Mouse (Mus musculus) forebrain, embryonic 12.5 days (tissue): ENCODE measurements around the gene Mxd3. TPM values are rescaled to one million over a fixed set of nuclear protein-coding genes. Genes with fewer than 3 reads are reported as not detected.

ENCODE experiments used
- ATAC-seq: fragments of 200-750 bp; cut with Nextera tagmentation; 2 replicates; pipeline ENCODE4 v1.8.0; 2017; ENCODE audit warnings: moderate TSS enrichment; ENCODE audit not compliant: low FRiP score
- H3K27ac ChIP-seq: fragments of 300-500 bp; sonication (generic); 2 replicates; pipeline ENCODE4 v1.5.1; 2016; ENCODE audit warnings: mild to moderate bottlenecking
- H3K27me3 ChIP-seq: fragments of 300-500 bp; sonication (generic); 2 replicates; pipeline ENCODE4 v1.6.1; 2016; ENCODE audit warnings: mild to moderate bottlenecking
- H3K36me3 ChIP-seq: fragments of 300-500 bp; sonication (generic); replicated peaks from 2 replicates; pipeline ENCODE4 v1.6.1; 2016; ENCODE audit warnings: mild to moderate bottlenecking
- H3K4me1 ChIP-seq: fragments of 300-500 bp; sonication (generic); 2 replicates; pipeline ENCODE4 v1.6.1; 2016
- H3K4me2 ChIP-seq: fragments of 300-500 bp; sonication (generic); 2 replicates; pipeline ENCODE4 v1.6.1; 2016; ENCODE audit warnings: mild to moderate bottlenecking, moderate library complexity
- H3K4me3 ChIP-seq: fragments of 300-500 bp; sonication (generic); replicated peaks from 2 replicates; pipeline ENCODE4 v1.5.1; 2016; ENCODE audit warnings: mild to moderate bottlenecking
- H3K9ac ChIP-seq: fragments of 300-500 bp; sonication (generic); 2 replicates; pipeline ENCODE4 v1.6.1; 2016; ENCODE audit warnings: mild to moderate bottlenecking
- H3K9me3 ChIP-seq: fragments of 300-500 bp; sonication (generic); 2 replicates; pipeline ENCODE4 v1.6.1; 2016
- WGBS: fragments of 180-500 bp; shearing (Covaris S2); methylation state at CpG from one replicate; pipeline ENCODE4 v1.1.7; 2016; 5-methylcytosine and 5-hydroxymethylcytosine counted together
- polyA plus RNA-seq: library from polyadenylated mRNA; unstranded; fragments of >200 nt; fragmentation: Nextera tagmentation; extraction: Ambion mirVana; gene quantifications from 2 replicates; pipeline ENCODE4 v1.2.1, GENCODE M21; 2016

The Mxd3 gene
- polyA plus RNA-seq, 1 experiment from 2014 or later: 35.5 TPM

GRCm38 (mm10) chr13:55328171-55328570, 1.5 kb downstream of the Mxd3 start:
- H3K27ac ChIP-seq: 0 out of 2 replicates have a peak overlapping the region, but pooled peaks have one; percentile 56

GRCm38 (mm10) chr13:55327633-55328032, 2.0 kb downstream of the Mxd3 start:
- Histone ChIP-seq H3K4me2 (peak overlapping the region; percentile 82), H3K4me3 (peak overlapping the region; percentile 74), H3K36me3 (peaks cover 37% of the 10 kb centered on the region), H3K27me3 (no peaks in the 10 kb centered on the region), H3K9ac (no peak overlapping the region), H3K9me3 (no peaks in the 10 kb centered on the region), H3K4me1 (peaks cover 52% of the 10 kb centered on the region), H3K27ac (peak overlapping the region; percentile 56; the same call in 1 of the 2 replicates)
- 36% methylated on average over 8 of the region's 8 CpGs for WGBS
- peak; percentile 20; the same call in 1 of the 2 replicates for ATAC-seq

More at GRCm38 (mm10) chr13:55328171-55328570, 1.5 kb downstream of the Mxd3 start:
- Histone ChIP-seq H3K9me3 (no peaks in the 10 kb centered on the region), H3K4me3 (peak overlapping the region; percentile 74), H3K36me3 (peaks cover 37% of the 10 kb centered on the region), H3K9ac (peak overlapping the region; percentile 66), H3K27me3 (no peaks in the 10 kb centered on the region), H3K4me2 (peak overlapping the region; percentile 82), H3K4me1 (peaks cover 47% of the 10 kb centered on the region)
- ATAC-seq: no peak
- 87% methylated on average over 6 of the region's 6 CpGs for WGBS

- peaks cover 55% of the 10 kb centered on the region for H3K4me1 ChIP-seq
- H3K4me3 ChIP-seq: no peak overlapping the region
- peak overlapping the region; percentile 56; the same call in 1 of the 2 replicates for H3K27ac ChIP-seq
- WGBS: 75% methylated on average over 4 of the region's 4 CpGs
- H3K36me3 ChIP-seq: peaks cover 37% of the 10 kb centered on the region
- no peaks in the 10 kb centered on the region for H3K27me3 ChIP-seq
- H3K9me3 ChIP-seq: no peaks in the 10 kb centered on the region
- no peak for ATAC-seq
- no peak overlapping the region for H3K9ac ChIP-seq
- H3K4me2 ChIP-seq: peak overlapping the region; percentile 82; the same call in 1 of the 2 replicates
These were observed 2.5 kb downstream of the Mxd3 start for GRCm38 (mm10) chr13:55327169-55327568.

GRCm38 (mm10) chr13:55325596-55325995, 4.0 kb downstream of the Mxd3 start:
- Histone ChIP-seq H3K27ac (no peak overlapping the region), H3K9ac (no peak overlapping the region), H3K27me3 (no peaks in the 10 kb centered on the region), H3K4me1 (peaks cover 58% of the 10 kb centered on the region), H3K9me3 (no peaks in the 10 kb centered on the region), H3K4me3 (no peak overlapping the region), H3K36me3 (peaks cover 37% of the 10 kb centered on the region), H3K4me2 (no peak overlapping the region)
- WGBS: 80% methylated on average over 11 of the region's 11 CpGs
- no peak for ATAC-seq

GRCm38 (mm10) chr13:55322130-55322825, 7.3 kb downstream of the Mxd3 start:
- peak overlapping the region; percentile 98 for H3K4me2 ChIP-seq
- H3K4me3 ChIP-seq: peak overlapping the region; percentile 90
- peaks cover 68% of the 10 kb centered on the region for H3K36me3 ChIP-seq
- no peaks in the 10 kb centered on the region for H3K9me3 ChIP-seq
- peak overlapping the region; percentile 95 for H3K9ac ChIP-seq
- H3K4me1 ChIP-seq: peaks cover 36% of the 10 kb centered on the region
- H3K27ac ChIP-seq: peak overlapping the region; percentile 82
- no peak for ATAC-seq
- H3K27me3 ChIP-seq: no peaks in the 10 kb centered on the region
- 1% methylated on average over 31 of the region's 31 CpGs for WGBS

GRCm38 (mm10) chr13:55321434-55322129, 8.0 kb downstream of the Mxd3 start, which contains the start of gene Rab24:
TSS of gene Rab24 (minus strand) at chr13:55321946.
- under 1% methylated on average over 73 of the region's 73 CpGs for WGBS
- peak; percentile 93 for ATAC-seq
- Histone ChIP-seq H3K9ac (peak within 1 kb of the TSS; percentile 95), H3K4me2 (peak within 1 kb of the TSS; percentile 98), H3K27ac (peak within 1 kb of the TSS; percentile 82), H3K4me3 (peak within 1 kb of the TSS; percentile 90), H3K27me3 (no peaks in the 10 kb centered on the region), H3K4me1 (peaks cover 32% of the 10 kb centered on the region), H3K36me3 (peaks cover 67% of the 10 kb centered on the region), H3K9me3 (no peaks in the 10 kb centered on the region)

GRCm38 (mm10) chr13:55319931-55320533, 9.6 kb downstream of the Mxd3 start, which contains the start of gene Prelid1:
TSS of gene Prelid1 (plus strand) at chr13:55320500.
- peak within 1 kb of the TSS; percentile 82; the same call in 1 of the 2 replicates for H3K27ac ChIP-seq
- no peak for ATAC-seq
- H3K27me3 ChIP-seq: no peaks in the 10 kb centered on the region
- H3K9ac ChIP-seq: peak within 1 kb of the TSS; percentile 95
- peak within 1 kb of the TSS; percentile 98 for H3K4me2 ChIP-seq
- peaks cover 63% of the 10 kb centered on the region for H3K36me3 ChIP-seq
- no peaks in the 10 kb centered on the region for H3K9me3 ChIP-seq
- 86% methylated on average over 4 of the region's 4 CpGs for WGBS
- H3K4me3 ChIP-seq: peak within 1 kb of the TSS; percentile 90
- H3K4me1 ChIP-seq: peaks cover 32% of the 10 kb centered on the region

GRCm38 (mm10) chr13:55318351-55318750, 11.3 kb downstream of the Mxd3 start:
- H3K4me1 ChIP-seq: peaks cover 25% of the 10 kb centered on the region
- no peak overlapping the region for H3K4me3 ChIP-seq
- no peak overlapping the region for H3K9ac ChIP-seq
- WGBS: 75% methylated on average over 3 of the region's 3 CpGs
- no peak for ATAC-seq
- H3K36me3 ChIP-seq: peaks cover 66% of the 10 kb centered on the region
- H3K9me3 ChIP-seq: no peaks in the 10 kb centered on the region
- no peak overlapping the region for H3K4me2 ChIP-seq
- no peak overlapping the region for H3K27ac ChIP-seq
- H3K27me3 ChIP-seq: no peaks in the 10 kb centered on the region

- Histone ChIP-seq H3K27me3 (no peaks in the 10 kb centered on the region), H3K9me3 (no peaks in the 10 kb centered on the region), H3K9ac (no peak overlapping the region), H3K4me1 (no peaks in the 10 kb centered on the region), H3K27ac (no peak overlapping the region), H3K4me3 (no peak overlapping the region), H3K36me3 (peaks cover 91% of the 10 kb centered on the region), H3K4me2 (no peak overlapping the region)
- ATAC-seq: no peak
- WGBS: 90% methylated on average over 2 of the region's 2 CpGs
These were observed 14.7 kb downstream of the Mxd3 start for GRCm38 (mm10) chr13:55314891-55315412.

GRCm38 (mm10) chr13:55313051-55313450, 16.6 kb downstream of the Mxd3 start:
- H3K4me2 ChIP-seq: no peak overlapping the region
- 90% methylated on average over 9 of the region's 9 CpGs for WGBS
- H3K9me3 ChIP-seq: no peaks in the 10 kb centered on the region
- H3K4me3 ChIP-seq: no peak overlapping the region
- ATAC-seq: no peak
- no peaks in the 10 kb centered on the region for H3K4me1 ChIP-seq
- no peaks in the 10 kb centered on the region for H3K27me3 ChIP-seq
- H3K27ac ChIP-seq: no peak overlapping the region
- H3K9ac ChIP-seq: no peak overlapping the region
- H3K36me3 ChIP-seq: peaks cover 82% of the 10 kb centered on the region

GRCm38 (mm10) chr13:55312028-55312630, 17.5 kb downstream of the Mxd3 start:
- 90% methylated on average over 8 of the region's 8 CpGs for WGBS
- ATAC-seq: no peak
- no peak overlapping the region for H3K9ac ChIP-seq
- no peak overlapping the region for H3K4me3 ChIP-seq
- H3K36me3 ChIP-seq: peaks cover 83% of the 10 kb centered on the region
- H3K27ac ChIP-seq: no peak overlapping the region
- H3K9me3 ChIP-seq: no peaks in the 10 kb centered on the region
- H3K27me3 ChIP-seq: no peaks in the 10 kb centered on the region
- no peak overlapping the region for H3K4me2 ChIP-seq
- no peaks in the 10 kb centered on the region for H3K4me1 ChIP-seq
